Mouse (Mus musculus) stomach, embryonic 16.5 days (tissue): ENCODE results near the gene Espnl. TPM values are rescaled to one million over a fixed set of nuclear protein-coding genes. Genes with fewer than 3 reads are reported as not detected.

Experiments used
- ATAC-seq: fragments of 200-750 bp; cut with Nextera tagmentation; 2 replicates; pipeline ENCODE4 v1.8.0; 2017; ENCODE audit warnings: moderate number of reproducible peaks, moderate TSS enrichment; ENCODE audit not compliant: insufficient read depth, low FRiP score
- H3K27ac ChIP-seq: fragments of 300-500 bp; sonication (generic); 2 replicates; pipeline ENCODE4 v1.5.1; 2014; ENCODE audit warnings: low read length
- H3K27me3 ChIP-seq: fragments of 300-500 bp; sonication (generic); 2 replicates; pipeline ENCODE4 v1.6.1; 2014; ENCODE audit warnings: low read length, control low read depth, mixed read lengths; ENCODE audit not compliant: control insufficient read depth, insufficient read depth
- H3K36me3 ChIP-seq: fragments of 300-500 bp; sonication (generic); 2 replicates; pipeline ENCODE4 v1.6.1; 2014; ENCODE audit warnings: low read length; ENCODE audit not compliant: control insufficient read depth, insufficient read depth
- H3K4me1 ChIP-seq: fragments of 300-500 bp; sonication (generic); 2 replicates; pipeline ENCODE4 v1.6.1; 2014; ENCODE audit warnings: low read length, control low read depth, mixed read lengths; ENCODE audit not compliant: control insufficient read depth, insufficient read depth
- H3K4me2 ChIP-seq: fragments of 300-500 bp; sonication (generic); 2 replicates; pipeline ENCODE4 v1.6.1; 2014; ENCODE audit warnings: low read depth, low read length, mixed read lengths
- H3K4me3 ChIP-seq: fragments of 300-500 bp; sonication (generic); replicated peaks from 2 replicates; pipeline ENCODE4 v1.5.1; 2014; ENCODE audit warnings: mild to moderate bottlenecking, low read length
- H3K9ac ChIP-seq: fragments of 300-500 bp; sonication (generic); 2 replicates; pipeline ENCODE4 v1.6.1; 2014; ENCODE audit warnings: low read length
- H3K9me3 ChIP-seq: fragments of 300-500 bp; sonication (generic); replicated peaks from 2 replicates; pipeline ENCODE4 v1.6.1; 2016; ENCODE audit warnings: low read length, control low read depth; ENCODE audit not compliant: control insufficient read depth
- WGBS: fragments of 180-500 bp; shearing (Covaris S2); extraction: QIAGEN DNeasy Blood & Tissue Kit; methylation state at CpG from one replicate; pipeline ENCODE4 v1.1.7; 2014; 5-methylcytosine and 5-hydroxymethylcytosine counted together
- polyA plus RNA-seq: library from polyadenylated mRNA; unstranded; fragments of >200 nt; fragmentation: Nextera tagmentation; extraction: Ambion mirVana; gene quantifications from 2 replicates; pipeline ENCODE4 v1.2.1, GENCODE M21; 2015

Espnl gene
- polyA plus RNA-seq, 1 experiment from 2014 or later = 0.03 TPM

- ATAC-seq = no peak
- no peak overlapping the region for H3K9ac ChIP-seq
- H3K36me3 ChIP-seq = 0 out of 2 replicates have a peak, but pooled peaks cover 12% of the 10 kb centered on the region
- H3K27me3 ChIP-seq = no peaks in the 10 kb centered on the region
- peaks cover 8% of the 10 kb centered on the region; the same call in 1 of the 2 replicates for H3K4me1 ChIP-seq
- no peak overlapping the region for H3K27ac ChIP-seq
- WGBS = 91% methylated on average over 13 of the region's 13 CpGs
- H3K4me2 ChIP-seq = no peak overlapping the region
- no peak overlapping the region for H3K4me3 ChIP-seq
- H3K9me3 ChIP-seq = no peaks in the 10 kb centered on the region
These were observed 12.3 kb upstream of the Espnl start for GRCm38 (mm10) chr1:91309366-91310085.

DNA sequence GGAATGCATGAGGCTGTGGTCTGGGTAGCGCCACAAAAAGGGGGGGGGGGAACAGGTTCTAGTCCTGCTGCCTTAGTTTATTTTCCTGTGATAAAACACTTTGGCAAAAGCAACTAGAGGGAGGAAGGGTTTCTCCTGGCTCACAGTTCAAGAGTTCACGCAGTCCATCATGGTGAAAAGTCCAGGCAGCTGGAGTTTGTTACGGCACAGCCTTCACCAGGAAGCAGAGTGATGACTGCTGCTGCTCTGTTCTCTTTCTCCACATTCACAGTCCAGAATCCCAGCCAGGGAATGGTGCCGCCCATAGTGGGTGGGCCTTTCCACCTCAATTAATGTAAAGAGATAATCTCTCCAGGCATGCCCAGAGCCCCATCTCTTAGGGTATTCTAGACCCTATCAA, 9.6 kb upstream of the Espnl start:
- 0 out of 2 replicates have a peak, but pooled peaks cover 12% of the 10 kb centered on the region for H3K36me3 ChIP-seq
- no peak overlapping the region for H3K4me3 ChIP-seq
- no peaks in the 10 kb centered on the region for H3K9me3 ChIP-seq
- no peak overlapping the region for H3K4me2 ChIP-seq
- 79% methylated on average over 4 of the region's 4 CpGs for WGBS
- H3K27me3 ChIP-seq = no peaks in the 10 kb centered on the region
- H3K9ac ChIP-seq = no peak overlapping the region
- peaks cover 8% of the 10 kb centered on the region; the same call in 1 of the 2 replicates for H3K4me1 ChIP-seq
- no peak overlapping the region for H3K27ac ChIP-seq
- ATAC-seq = no peak

DNA sequence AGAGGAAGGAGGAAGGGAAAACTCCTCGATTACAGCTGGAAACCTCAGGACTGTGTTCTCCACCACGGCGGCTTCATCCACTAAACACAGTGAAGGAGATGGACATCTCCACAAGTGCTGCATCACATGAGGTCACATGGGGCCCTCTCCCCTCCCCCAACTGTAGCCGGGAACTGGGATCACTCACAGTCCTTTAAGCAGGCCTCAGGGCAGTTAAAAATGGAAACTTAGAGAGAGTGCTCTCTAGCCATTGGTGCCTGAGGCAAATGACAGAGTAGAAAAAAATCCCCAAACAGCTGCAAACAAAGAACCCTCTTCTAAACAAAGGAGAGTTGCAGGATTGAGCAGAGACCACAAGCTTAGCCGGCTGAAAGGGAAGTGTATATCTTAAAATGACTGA, 8.6 kb upstream of the Espnl start:
- WGBS = 21% methylated on average over 5 of the region's 5 CpGs
- Histone ChIP-seq H3K4me2 (no peak overlapping the region), H3K9me3 (no peaks in the 10 kb centered on the region), H3K4me3 (no peak overlapping the region), H3K36me3 (0 out of 2 replicates have a peak, but pooled peaks cover 8% of the 10 kb centered on the region), H3K27ac (peak overlapping the region; percentile 68), H3K4me1 (peaks cover 8% of the 10 kb centered on the region; the same call in 1 of the 2 replicates), H3K27me3 (no peaks in the 10 kb centered on the region), H3K9ac (0 out of 2 replicates have a peak overlapping the region, but pooled peaks have one; percentile 13)
- peak; percentile 54; the same call in 1 of the 2 replicates for ATAC-seq

GRCm38 (mm10) chr1:91317656-91318055, 4.2 kb upstream of the Espnl start:
- Histone ChIP-seq H3K4me3 (no peak overlapping the region), H3K27me3 (no peaks in the 10 kb centered on the region), H3K36me3 (no peaks in the 10 kb centered on the region), H3K4me1 (peaks cover 8% of the 10 kb centered on the region; the same call in 1 of the 2 replicates), H3K27ac (no peak overlapping the region), H3K4me2 (no peak overlapping the region), H3K9ac (no peak overlapping the region), H3K9me3 (no peaks in the 10 kb centered on the region)
- ATAC-seq = no peak
- 75% methylated on average over 6 of the region's 6 CpGs for WGBS

DNA sequence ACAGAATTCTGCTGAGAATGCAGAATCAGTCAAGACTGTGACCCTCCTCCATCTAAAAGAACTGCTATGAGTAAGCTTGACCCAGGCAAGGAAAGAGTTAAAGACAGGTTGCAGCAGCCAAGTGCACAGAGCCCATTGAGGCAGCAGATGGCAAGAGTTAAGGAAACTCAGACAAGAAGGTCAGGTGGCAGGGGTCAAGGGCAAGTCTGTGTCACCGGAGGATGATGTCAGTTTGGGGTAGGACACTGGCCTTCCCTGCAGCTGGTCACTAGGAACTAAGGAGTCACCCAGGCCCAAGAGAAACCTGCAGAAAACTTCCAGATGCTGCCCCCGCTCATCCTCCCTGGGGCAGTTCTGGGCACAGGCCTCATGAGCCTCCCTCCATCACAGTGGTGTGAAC, 2.8 kb downstream of the Espnl start:
- Histone ChIP-seq H3K9ac (no peak overlapping the region), H3K27ac (no peak overlapping the region), H3K4me1 (no peaks in the 10 kb centered on the region), H3K27me3 (no peaks in the 10 kb centered on the region), H3K4me3 (no peak overlapping the region), H3K9me3 (no peaks in the 10 kb centered on the region), H3K4me2 (no peak overlapping the region), H3K36me3 (no peaks in the 10 kb centered on the region)
- ATAC-seq = no peak
- 67% methylated on average over 2 of the region's 2 CpGs for WGBS

GRCm38 (mm10) chr1:91325488-91326042, 3.7 kb downstream of the Espnl start:
- no peak overlapping the region for H3K4me2 ChIP-seq
- ATAC-seq = no peak
- 76% methylated on average over 4 of the region's 4 CpGs for WGBS
- H3K27me3 ChIP-seq = no peaks in the 10 kb centered on the region
- no peak overlapping the region for H3K27ac ChIP-seq
- H3K9me3 ChIP-seq = no peaks in the 10 kb centered on the region
- no peak overlapping the region for H3K9ac ChIP-seq
- no peaks in the 10 kb centered on the region for H3K4me1 ChIP-seq
- no peak overlapping the region for H3K4me3 ChIP-seq
- H3K36me3 ChIP-seq = no peaks in the 10 kb centered on the region

DNA sequence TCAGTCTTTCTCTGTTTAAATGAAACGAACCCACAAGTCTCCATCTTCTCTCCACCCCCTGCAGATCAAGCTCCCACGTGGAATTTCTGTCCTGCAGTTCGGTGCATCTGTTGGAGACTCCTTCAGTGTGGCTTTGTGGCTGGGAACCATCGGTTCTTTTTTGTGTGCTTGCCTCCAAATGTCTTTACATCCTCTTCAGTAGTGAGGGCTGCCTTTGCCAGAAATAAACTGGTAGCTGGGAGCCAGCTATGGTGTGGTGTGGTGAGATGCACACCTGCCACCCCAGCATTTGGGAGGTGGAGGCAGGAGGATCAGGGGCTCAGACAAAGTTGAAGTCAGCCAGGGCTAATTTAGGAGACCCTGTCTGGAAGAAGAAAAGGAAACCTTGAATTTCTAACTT, 10.2 kb downstream of the Espnl start:
- ATAC-seq = no peak
- Histone ChIP-seq H3K9me3 (no peaks in the 10 kb centered on the region), H3K4me1 (no peaks in the 10 kb centered on the region), H3K4me2 (no peak overlapping the region), H3K27me3 (no peaks in the 10 kb centered on the region), H3K36me3 (no peaks in the 10 kb centered on the region), H3K27ac (no peak overlapping the region), H3K4me3 (no peak overlapping the region), H3K9ac (no peak overlapping the region)
- 52% methylated on average over 4 of the region's 4 CpGs for WGBS

DNA sequence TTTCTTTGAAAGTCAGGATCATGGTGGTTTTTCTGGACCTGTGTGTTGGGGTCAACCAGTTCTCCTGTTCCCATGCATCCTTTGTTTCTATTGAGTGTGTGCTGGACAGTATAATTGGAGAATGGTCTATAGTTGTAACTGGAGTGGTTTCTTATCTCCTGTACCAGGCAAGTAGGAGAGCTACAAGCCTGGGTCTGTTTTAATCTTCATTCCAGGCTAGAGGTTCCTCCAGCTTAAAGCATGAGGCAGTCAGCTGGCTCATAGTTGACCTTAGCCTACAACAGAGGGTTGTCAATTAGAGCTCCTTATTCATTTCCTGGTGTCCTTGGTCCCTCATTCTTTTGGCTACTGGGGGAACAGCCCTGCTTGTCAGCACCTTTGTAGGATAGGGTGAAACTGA, 11.7 kb downstream of the Espnl start:
- Histone ChIP-seq H3K9me3 (no peaks in the 10 kb centered on the region), H3K4me2 (no peak overlapping the region), H3K9ac (no peak overlapping the region), H3K4me3 (no peak overlapping the region), H3K4me1 (no peaks in the 10 kb centered on the region), H3K27me3 (no peaks in the 10 kb centered on the region), H3K27ac (no peak overlapping the region), H3K36me3 (no peaks in the 10 kb centered on the region)
- no peak for ATAC-seq

DNA sequence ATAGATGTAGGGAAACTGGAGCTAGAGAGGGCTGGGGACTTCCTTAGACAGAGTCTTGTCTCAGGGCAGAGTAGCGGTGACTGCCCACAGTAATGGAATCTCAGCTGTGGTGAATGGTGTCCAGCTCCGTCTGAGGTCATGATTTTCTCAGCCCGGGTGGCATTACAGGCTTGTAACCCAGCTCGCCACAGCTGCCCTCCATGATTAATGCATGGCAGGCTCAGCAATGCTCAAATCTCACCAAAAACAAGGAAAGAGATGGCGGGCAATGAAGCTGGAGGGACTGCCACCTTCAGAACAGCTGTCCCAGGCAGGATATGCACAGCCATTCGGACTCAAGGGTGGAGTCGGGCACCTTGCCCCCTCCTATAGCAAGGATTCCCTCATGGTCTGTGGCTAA, 15.5 kb downstream of the Espnl start:
- Histone ChIP-seq H3K27ac (no peak overlapping the region), H3K9ac (no peak overlapping the region), H3K4me1 (no peaks in the 10 kb centered on the region; the same call in 1 of the 2 replicates), H3K27me3 (0 out of 2 replicates have a peak, but pooled peaks cover 3% of the 10 kb centered on the region), H3K4me3 (no peak overlapping the region), H3K36me3 (no peaks in the 10 kb centered on the region), H3K4me2 (no peak overlapping the region), H3K9me3 (no peaks in the 10 kb centered on the region)
- no peak for ATAC-seq
- WGBS = 85% methylated on average over 7 of the region's 7 CpGs
